Comparison of ENCODE assay signal across 9 mouse cellular contexts in genomic region chr7:116156072-116156893, GRCm38 (mm10).
DNase-seq lines count a peak whose midpoint lies in the region; ATAC-seq and TF ChIP-seq lines count a peak whose summit lies in the region.
"Had no signal": no experiment of that assay in that cellular context is flagged by ENCODE, and none has a peak within 500 bp of the region (broad histone marks: within the 10 kb centered on the region; RNA-seq: fewer than 3 reads in every experiment).

No protein-coding gene starts in this region.

- no peaks in the 10 kb centered on the region for H3K27me3 ChIP-seq in limb, embryonic 13.5 days
- H3K27me3 ChIP-seq: embryonic facial prominence, embryonic 12.5 days had no signal

- H3K4me2 ChIP-seq in limb, embryonic 13.5 days (replicated peaks), result peak overlapping the region; percentile 32
- H3K4me2 ChIP-seq: embryonic facial prominence, embryonic 12.5 days had no signal

- H3K4me1 ChIP-seq in limb, embryonic 13.5 days, result no peaks in the 10 kb centered on the region
- H3K4me1 ChIP-seq: embryonic facial prominence, embryonic 12.5 days had no signal

- H3K9me3 ChIP-seq in limb, embryonic 13.5 days, result no peaks in the 10 kb centered on the region
- H3K9me3 ChIP-seq: embryonic facial prominence, embryonic 12.5 days had no signal

- H3K27ac ChIP-seq in layer of hippocampus, adult 2 months, result no peak overlapping the region
- no peak overlapping the region for H3K27ac ChIP-seq in limb, embryonic 13.5 days
- H3K27ac ChIP-seq: embryonic facial prominence, embryonic 12.5 days had no signal

- no peak overlapping the region for H3K9ac ChIP-seq in limb, embryonic 13.5 days
- H3K9ac ChIP-seq: embryonic facial prominence, embryonic 12.5 days had no signal

- WGBS in limb, embryonic 13.5 days, result 54% methylated on average over 17 of the region's 17 CpGs

- H3K4me3 ChIP-seq in layer of hippocampus, adult 2 months, result no peak overlapping the region
- H3K4me3 ChIP-seq in limb, embryonic 13.5 days, result no peak overlapping the region
- H3K4me3 ChIP-seq: embryonic facial prominence, embryonic 12.5 days had no signal

- ATAC-seq in limb, embryonic 13.5 days (ENCODE audit: low FRiP score, low read depth), result no peak

- no peaks in the 10 kb centered on the region for H3K36me3 ChIP-seq in limb, embryonic 13.5 days
- H3K36me3 ChIP-seq: embryonic facial prominence, embryonic 12.5 days had no signal

- DNase-seq in adrenal gland, postnatal 14 days, result peak; percentile 43
- DNase-seq in adrenal gland, postnatal 25 days, result no peak
- DNase-seq in layer of hippocampus, adult 2 months (ENCODE audit: low spot score in 2 of 2), result no peak
- DNase-seq in layer of hippocampus, postnatal 14 days (ENCODE audit: low spot score in 2 of 2), result no peak
- peak; percentile 29 to 32 for DNase-seq in adrenal gland, postnatal 36 days
- no peak for DNase-seq in right cerebral cortex, postnatal 25 days
- no peak for DNase-seq in natural killer cell, adult 2 months (ENCODE audit: low spot score in 2 of 2)

- peak; percentile 27; the same call in 1 of the 2 replicates for TF ChIP-seq CTCF in layer of hippocampus, adult 2 months (conservative IDR thresholded peaks at IDR 0.05)

Comparison
In these comparisons a context has a peak if more than half of its experiments do, and no peak if none do; other contexts are left out.
1. DNase-seq: peak in adrenal gland, postnatal 14 days (single experiment) and adrenal gland, postnatal 36 days (2 of 2); none in adrenal gland, postnatal 25 days (single experiment), layer of hippocampus, adult 2 months (0 of 2), layer of hippocampus, postnatal 14 days (0 of 2), right cerebral cortex, postnatal 25 days (single experiment) and natural killer cell, adult 2 months (0 of 2).